Mouse (Mus musculus) erythroblast, embryonic 14.5 days (primary cell): ENCODE results near the gene Gm21969.

Experiments used
- GATA1 ChIP-seq: IDR thresholded peaks from 2 replicates; pipeline ENCODE4 v1.6.1; 2012; ENCODE audit warnings: low read length, inconsistent platforms, mixed read lengths
- TAL1 ChIP-seq: IDR thresholded peaks from 3 replicates; pipeline ENCODE4 v1.6.1; 2012; ENCODE audit warnings: low read length, inconsistent platforms, mixed read lengths

DNA sequence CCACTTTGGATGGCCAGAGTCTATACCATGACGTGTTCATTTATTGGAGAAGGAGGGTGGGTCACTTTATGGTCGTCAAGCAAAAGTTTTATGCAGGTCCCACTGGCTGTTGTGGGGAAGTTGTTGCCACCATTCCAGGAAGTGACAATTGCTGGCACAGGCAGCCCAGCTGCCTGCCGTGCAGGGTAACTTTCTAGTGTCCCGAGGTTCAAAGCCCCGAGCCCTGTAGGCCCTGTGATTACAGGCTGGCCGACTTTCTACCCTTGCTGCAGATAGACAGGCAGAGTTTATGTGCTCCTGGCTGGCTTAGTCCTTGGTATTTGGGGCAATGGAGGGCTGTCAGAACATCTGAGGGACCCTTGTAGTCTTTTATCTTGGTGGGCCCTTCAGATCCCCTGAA, 23.5 kb upstream of the Gm21969 start:
- no peak for TF ChIP-seq TAL1
- TF ChIP-seq GATA1: no peak
